Mouse (Mus musculus) midbrain, postnatal 0 days (tissue): ENCODE results near the gene Lmnb2. TPM values are rescaled to one million over a fixed set of nuclear protein-coding genes. Genes with fewer than 3 reads are reported as not detected.

Source experiments
- ATAC-seq: fragments of 200-750 bp; cut with Nextera tagmentation; 2 replicates; pipeline ENCODE4 v1.8.0; 2017; ENCODE audit warnings: moderate number of reproducible peaks, mild to moderate bottlenecking, moderate TSS enrichment, moderate library complexity; ENCODE audit not compliant: low FRiP score
- DNase-seq: peaks from one replicate; pipeline ENCODE4 v3.0.0-alpha.2; 2015; ENCODE audit warnings: low spot score
- H3K27ac ChIP-seq: fragments of 300-500 bp; sonication (generic); 2 replicates; pipeline ENCODE4 v1.5.1; 2014; ENCODE audit warnings: low read depth, mild to moderate bottlenecking, low read length, mixed read lengths
- H3K27me3 ChIP-seq: fragments of 300-500 bp; sonication (generic); 2 replicates; pipeline ENCODE4 v1.6.1; 2014; ENCODE audit warnings: low read length, control low read depth, mixed read lengths; ENCODE audit not compliant: insufficient read depth
- H3K36me3 ChIP-seq: fragments of 300-500 bp; sonication (generic); 2 replicates; pipeline ENCODE4 v1.6.1; 2014; ENCODE audit warnings: low read length, control low read depth, mixed read lengths; ENCODE audit not compliant: insufficient read depth
- H3K4me1 ChIP-seq: fragments of 300-500 bp; sonication (generic); 2 replicates; pipeline ENCODE4 v1.6.1; 2014; ENCODE audit warnings: mild to moderate bottlenecking, control low read depth, antibody characterized with exemption, low read length, mixed read lengths; ENCODE audit not compliant: insufficient read depth
- H3K4me2 ChIP-seq: fragments of 300-500 bp; sonication (generic); 2 replicates; pipeline ENCODE4 v1.6.1; 2014; ENCODE audit warnings: low read depth, mild to moderate bottlenecking, low read length, mixed read lengths; ENCODE audit not compliant: poor library complexity, severe bottlenecking
- H3K4me3 ChIP-seq: fragments of 300-500 bp; sonication (generic); 2 replicates; pipeline ENCODE4 v1.5.1; 2014; ENCODE audit warnings: low read depth, mild to moderate bottlenecking, low read length, moderate library complexity
- H3K9ac ChIP-seq: fragments of 300-500 bp; sonication (generic); replicated peaks from 2 replicates; pipeline ENCODE4 v1.6.1; 2014; ENCODE audit warnings: mild to moderate bottlenecking, low read length, moderate library complexity, mixed read lengths; ENCODE audit not compliant: poor library complexity, severe bottlenecking
- H3K9me3 ChIP-seq: fragments of 300-500 bp; sonication (generic); 2 replicates; pipeline ENCODE4 v1.6.1; 2016; ENCODE audit warnings: low read length, control low read depth
- CTCF ChIP-seq: IDR thresholded peaks from 2 replicates; pipeline ENCODE4 v1.5.1; 2016; ENCODE audit warnings: antibody characterized with exemption, mild to moderate bottlenecking
- WGBS: fragments of 180-500 bp; shearing (Covaris S2); extraction: QIAGEN DNeasy Blood & Tissue Kit; methylation state at CpG from one replicate; pipeline ENCODE4 v1.1.7; 2014; 5-methylcytosine and 5-hydroxymethylcytosine counted together
- polyA plus RNA-seq: library from polyadenylated mRNA; unstranded; fragments of >200 nt; fragmentation: Nextera tagmentation; extraction: Ambion mirVana; gene quantifications from 2 replicates; pipeline ENCODE4 v1.2.1, GENCODE M21; 2015
- total RNA-seq: library from RNA; depleted of rRNA; stranded (reverse); fragments of >200 nt; gene quantifications from 2 replicates; pipeline ENCODE4 v1.2.3, GENCODE M21; 2014

Gene Lmnb2
- total and polyA plus RNA-seq, 2 experiments from 2014 or later = 22.6 to 47.3 TPM

DNA sequence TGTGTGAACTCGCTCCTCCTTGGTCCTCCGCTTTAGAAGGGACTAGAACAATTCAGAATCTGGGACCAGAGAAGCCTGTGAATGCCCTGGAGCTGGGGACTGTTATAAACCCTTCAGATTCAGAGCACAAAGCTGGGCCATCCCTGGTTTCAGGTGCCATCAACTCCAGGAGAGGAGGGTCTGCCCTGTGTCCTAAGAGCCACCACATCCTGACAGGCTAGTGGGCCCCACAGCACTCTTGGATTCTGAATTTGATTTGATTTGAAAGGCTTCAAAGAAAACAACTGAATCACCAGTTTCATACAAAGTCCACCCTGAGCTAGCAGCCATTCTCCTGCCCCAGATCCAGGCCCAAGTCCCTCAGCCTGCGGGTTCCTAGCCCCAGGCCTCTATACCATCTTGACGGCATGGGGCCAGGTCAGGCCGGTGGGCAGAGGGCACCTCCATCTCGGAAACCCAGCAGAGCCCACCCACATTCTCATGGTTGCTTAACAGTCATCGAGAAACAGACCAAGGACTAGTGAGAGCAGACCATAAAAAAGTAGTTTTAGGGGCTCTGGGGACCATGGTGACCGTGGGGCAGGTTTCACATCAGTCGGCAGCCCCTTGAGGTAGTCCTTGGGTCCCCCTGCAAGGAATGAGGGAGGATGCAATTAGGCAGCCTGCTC is 15.6 kb downstream of the Lmnb2 start:
- Histone ChIP-seq H3K27me3 (no peaks in the 10 kb centered on the region), H3K4me2 (no peak overlapping the region), H3K27ac (no peak overlapping the region), H3K4me3 (no peak overlapping the region), H3K9me3 (no peaks in the 10 kb centered on the region), H3K36me3 (peaks cover 54% of the 10 kb centered on the region), H3K4me1 (peaks cover 4% of the 10 kb centered on the region; the same call in 1 of the 2 replicates), H3K9ac (no peak overlapping the region)
- TF ChIP-seq CTCF = no peak
- 95% methylated on average over 9 of the region's 9 CpGs for WGBS
- DNase-seq = no peak
- ATAC-seq = no peak

DNA sequence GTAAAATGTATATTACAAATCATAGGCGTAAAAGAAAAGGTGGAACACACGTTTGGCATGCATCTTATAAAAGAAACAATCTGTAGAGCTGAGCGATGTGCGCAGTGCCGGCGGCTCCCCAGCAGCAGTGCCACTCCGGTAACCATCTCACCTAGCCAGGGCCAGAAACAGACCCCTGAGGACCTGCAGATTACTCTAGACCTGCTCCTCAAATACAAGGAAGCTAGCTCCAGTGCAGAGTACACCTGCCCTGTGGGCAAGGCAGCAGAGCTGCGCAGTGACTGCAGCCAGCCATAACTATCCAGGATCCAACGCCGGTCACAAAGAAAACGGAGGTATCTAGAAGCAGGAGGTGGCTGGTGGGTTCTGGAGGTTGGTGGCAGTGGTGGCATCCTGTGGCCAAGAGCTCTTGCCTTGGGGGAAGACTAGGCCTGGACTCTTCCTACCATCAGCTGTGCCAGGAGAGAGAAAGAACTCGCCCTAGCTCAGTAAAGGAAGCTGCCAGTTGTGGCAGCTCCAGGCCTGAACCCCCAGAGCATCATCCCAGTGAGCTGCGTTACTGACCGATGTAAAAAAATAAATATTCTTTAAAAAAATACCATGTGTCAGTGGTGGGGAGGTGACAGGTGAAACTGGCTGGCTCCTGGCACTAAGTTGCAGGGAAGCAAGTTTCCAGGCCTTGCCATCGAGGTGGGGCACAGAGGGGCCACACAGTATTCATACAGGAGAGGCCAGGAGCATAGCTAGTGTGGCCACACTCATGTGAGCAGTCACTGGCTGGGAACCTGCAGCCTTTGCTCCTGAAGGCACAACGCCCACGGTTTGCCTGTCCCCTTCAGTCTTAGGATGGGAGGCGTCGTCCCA is 16.4 kb downstream of the Lmnb2 start:
- no peak for ATAC-seq
- peak overlapping the region; percentile 20; the same call in 1 of the 2 replicates for H3K4me2 ChIP-seq
- peak overlapping the region; percentile 47; the same call in 1 of the 2 replicates for H3K27ac ChIP-seq
- no peak overlapping the region for H3K9ac ChIP-seq
- no peaks in the 10 kb centered on the region for H3K27me3 ChIP-seq
- no peak overlapping the region for H3K4me3 ChIP-seq
- WGBS = 89% methylated on average over 19 of the region's 19 CpGs
- no peak for DNase-seq
- no peaks in the 10 kb centered on the region for H3K9me3 ChIP-seq
- peaks cover 51% of the 10 kb centered on the region for H3K36me3 ChIP-seq
- peaks cover 4% of the 10 kb centered on the region; the same call in 1 of the 2 replicates for H3K4me1 ChIP-seq
- no peak for TF ChIP-seq CTCF

DNA sequence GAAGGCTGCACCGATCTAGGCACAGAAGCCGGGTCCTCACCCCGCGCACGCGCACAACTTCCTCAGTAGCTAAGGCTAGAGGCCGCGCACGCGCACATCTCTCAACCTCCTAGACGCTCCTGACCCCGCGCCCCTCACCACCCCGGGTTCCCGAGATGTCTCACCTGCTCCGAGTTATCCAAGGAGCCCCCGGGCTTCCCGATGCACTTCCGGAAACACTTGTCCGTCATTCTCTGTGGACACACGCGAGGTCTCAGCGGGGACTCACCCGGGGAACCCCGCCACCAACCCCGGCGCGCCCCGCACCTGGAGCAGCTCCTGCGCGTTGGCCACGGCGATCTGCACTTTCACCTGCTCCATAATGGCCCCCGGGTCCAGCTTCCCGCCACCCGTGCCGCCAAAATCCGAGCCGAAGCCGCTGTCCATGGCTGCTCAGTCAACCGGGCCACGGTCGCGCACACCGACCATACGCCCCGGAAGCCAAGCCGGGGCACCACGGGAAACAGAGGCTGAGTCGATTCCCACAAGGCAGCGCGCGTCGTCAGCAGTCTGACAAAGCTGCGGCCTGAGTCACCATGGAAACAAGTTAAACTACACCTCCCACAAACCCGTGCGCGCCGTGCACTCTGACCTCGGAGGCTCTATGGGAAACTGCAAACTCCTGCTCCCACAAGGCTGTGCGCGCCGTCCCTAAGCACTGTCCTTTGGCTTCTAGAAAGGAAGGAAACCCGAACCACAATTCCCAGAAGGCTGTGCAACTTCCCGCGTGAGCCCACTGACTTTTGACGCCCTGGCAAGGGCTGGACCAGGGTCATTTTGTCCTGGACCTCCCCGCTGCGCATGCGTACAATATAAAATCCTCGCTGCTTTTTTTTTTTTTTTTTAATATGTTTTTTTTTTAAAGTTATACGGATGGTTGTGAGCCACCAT is 17.5 kb downstream of the Lmnb2 start, which contains the start of gene Timm13:
Gene Timm13 (minus strand): TSS at position 652 of the 930 bp plus-strand sequence.
- peak; percentile 100 for DNase-seq
- peak within 1 kb of the TSS; percentile 93 for H3K27ac ChIP-seq
- no peak for TF ChIP-seq CTCF
- H3K36me3 ChIP-seq = peaks cover 42% of the 10 kb centered on the region
- peaks cover 4% of the 10 kb centered on the region; the same call in 1 of the 2 replicates for H3K4me1 ChIP-seq
- H3K4me2 ChIP-seq = peak within 1 kb of the TSS; percentile 93
- ATAC-seq = peak; percentile 93
- H3K9ac ChIP-seq = peak within 1 kb of the TSS; percentile 81
- H3K27me3 ChIP-seq = no peaks in the 10 kb centered on the region
- H3K4me3 ChIP-seq = peak within 1 kb of the TSS; percentile 80
- WGBS = under 1% methylated on average over 72 of the region's 72 CpGs
- no peaks in the 10 kb centered on the region for H3K9me3 ChIP-seq

DNA sequence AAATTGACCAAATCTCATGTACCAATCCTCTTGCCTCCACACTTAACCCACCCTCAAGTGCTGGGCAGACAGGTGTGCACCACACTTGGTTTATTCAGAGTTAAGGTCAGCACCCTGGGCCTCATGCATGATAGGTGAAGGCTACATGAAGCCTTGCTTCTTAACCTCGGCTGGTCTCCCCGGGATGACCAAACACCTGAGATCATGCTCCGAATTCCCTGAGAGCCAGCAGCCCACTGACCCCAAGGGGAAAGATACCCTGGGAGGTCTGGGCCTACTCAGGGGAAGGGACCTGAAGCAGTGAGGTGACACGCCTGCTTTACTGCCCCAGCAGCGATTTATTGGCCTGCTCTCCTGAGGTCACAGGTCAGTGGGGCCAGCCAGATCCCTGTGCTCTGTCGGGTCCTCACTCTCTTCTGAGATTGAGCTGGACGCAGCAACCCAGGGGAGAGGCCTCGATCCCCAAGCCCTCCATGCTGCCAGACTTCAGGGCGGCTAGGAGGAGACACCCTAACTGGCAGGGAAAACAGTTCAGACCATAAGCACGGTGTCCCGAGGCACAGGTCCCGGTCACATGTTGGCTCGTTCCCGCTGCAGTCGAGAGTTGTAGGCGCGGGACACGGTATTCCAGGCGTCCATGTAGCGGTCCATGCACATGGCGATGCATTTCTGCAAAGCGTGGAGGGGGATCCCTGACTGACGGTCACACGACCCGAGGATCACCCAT is 18.3 kb downstream of the Lmnb2 start:
- 14% methylated on average over 24 of the region's 25 CpGs for WGBS
- no peak for DNase-seq
- Histone ChIP-seq H3K9ac (peak overlapping the region; percentile 81), H3K4me2 (peak overlapping the region; percentile 93), H3K9me3 (no peaks in the 10 kb centered on the region), H3K27me3 (no peaks in the 10 kb centered on the region), H3K36me3 (peaks cover 37% of the 10 kb centered on the region), H3K27ac (peak overlapping the region; percentile 93), H3K4me3 (peak overlapping the region; percentile 80), H3K4me1 (peaks cover 4% of the 10 kb centered on the region; the same call in 1 of the 2 replicates)
- TF ChIP-seq CTCF = no peak
- ATAC-seq = no peak; the same call in 1 of the 2 replicates

DNA sequence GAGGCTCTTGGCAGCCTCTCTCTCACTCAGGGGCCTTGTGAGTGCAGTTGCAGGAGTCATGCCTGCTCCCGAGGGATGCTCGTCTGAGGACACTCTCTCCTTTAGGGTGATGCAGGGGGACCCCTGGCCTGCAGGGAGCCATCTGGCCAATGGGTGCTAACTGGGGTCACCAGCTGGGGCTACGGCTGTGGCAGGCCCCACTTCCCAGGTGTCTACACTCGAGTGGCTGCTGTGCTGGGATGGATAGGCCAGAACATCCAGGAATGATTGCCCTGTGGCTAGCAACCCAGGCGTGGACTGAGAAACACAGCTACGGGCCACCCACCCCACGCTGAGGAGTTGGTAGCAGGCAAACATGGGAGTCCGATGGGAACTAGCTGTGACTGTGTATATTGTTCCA is 19.0 kb downstream of the Lmnb2 start:
- ATAC-seq (no peak), DNase-seq (no peak)
- no peak overlapping the region for H3K4me2 ChIP-seq
- 0 out of 2 replicates have a peak overlapping the region, but pooled peaks have one; percentile 81 for H3K9ac ChIP-seq
- TF ChIP-seq CTCF = no peak
- H3K27me3 ChIP-seq = no peaks in the 10 kb centered on the region
- H3K9me3 ChIP-seq = no peaks in the 10 kb centered on the region
- H3K36me3 ChIP-seq = peaks cover 31% of the 10 kb centered on the region
- H3K27ac ChIP-seq = no peak overlapping the region
- no peak overlapping the region for H3K4me3 ChIP-seq
- 95% methylated on average over 8 of the region's 8 CpGs for WGBS
- peaks cover 4% of the 10 kb centered on the region; the same call in 1 of the 2 replicates for H3K4me1 ChIP-seq
